Mouse (Mus musculus): ENCODE results near the gene Cope. TPM values are rescaled to one million over a fixed set of nuclear protein-coding genes. Genes with fewer than 3 reads are reported as not detected.
A peak's percentile ranks its signal among the peaks of the same experiment; 100 is the strongest.

The Cope gene
- polyA plus RNA-seq, 1 experiment from 2014 or later = 281 TPM

DNA sequence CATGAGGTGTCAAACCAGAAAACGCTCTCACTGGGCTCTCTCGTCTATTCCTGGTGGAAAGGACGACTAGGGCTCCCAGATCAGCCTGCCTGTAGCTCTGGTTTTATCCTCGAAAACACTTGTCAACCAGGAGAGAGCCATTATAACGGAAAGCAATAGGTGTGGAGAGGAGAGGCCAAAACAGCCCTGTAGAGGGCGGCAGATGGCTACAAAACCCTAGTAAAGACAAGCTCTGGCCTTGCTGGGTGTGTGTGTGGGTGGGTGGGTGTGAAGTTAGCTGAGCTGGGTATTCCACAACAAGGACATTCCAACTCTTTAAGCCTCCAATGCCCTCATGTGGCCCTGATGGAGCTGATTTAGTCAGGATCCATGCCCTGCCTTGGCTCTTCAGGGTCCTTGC, 41.4 kb downstream of the Cope start:
- peak; percentile 73 for DNase-seq (ENCODE audit: low spot score)
- no peak overlapping the region; the same call in 1 of the 2 replicates for H3K9ac ChIP-seq (ENCODE audit: low read length)
- no peak for ATAC-seq (ENCODE audit: insufficient number of reproducible peaks, low FRiP score, low TSS enrichment, low read depth)

DNA sequence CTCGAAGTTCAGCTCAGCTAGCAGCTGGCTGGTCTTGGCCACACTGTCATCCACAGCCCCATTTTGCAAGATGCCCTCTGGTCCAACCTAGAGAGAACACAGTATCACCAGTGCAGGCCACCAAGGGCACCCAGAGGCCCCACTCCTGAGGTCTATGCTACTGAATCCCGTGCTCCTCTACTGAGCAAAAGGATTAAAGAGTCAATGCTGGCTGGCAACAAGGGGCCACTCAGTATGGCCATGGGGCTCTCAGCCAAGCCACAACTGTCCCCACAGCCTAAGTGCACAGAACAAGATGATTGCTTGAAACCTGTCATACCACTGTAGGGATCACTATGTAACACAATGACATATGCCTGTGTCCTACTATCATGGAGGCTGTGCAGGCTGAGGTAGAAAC, 42.0 kb downstream of the Cope start:
- Histone ChIP-seq H3K27me3 (ENCODE audit: control insufficient read depth, insufficient read depth, low read length) (no peaks in the 10 kb centered on the region), H3K27ac (replicated peaks; ENCODE audit: low read depth, low read length) (no peak overlapping the region), H3K9ac (ENCODE audit: low read length) (0 out of 2 replicates have a peak overlapping the region, but pooled peaks have one; percentile 37), H3K36me3 (ENCODE audit: control insufficient read depth, insufficient read depth, low read length) (peaks cover 27% of the 10 kb centered on the region), H3K4me3 (ENCODE audit: low read depth, low read length) (no peak overlapping the region), H3K9me3 (ENCODE audit: control insufficient read depth, low read length) (no peaks in the 10 kb centered on the region), H3K4me1 (ENCODE audit: control insufficient read depth, insufficient read depth, low read length) (peaks cover 22% of the 10 kb centered on the region), H3K4me2 (ENCODE audit: low read depth, severe bottlenecking) (no peak overlapping the region)
- no peak for ATAC-seq (ENCODE audit: insufficient number of reproducible peaks, low FRiP score, low TSS enrichment, low read depth)
- no peak for DNase-seq (ENCODE audit: low spot score)
- WGBS = 88% methylated on average over 2 of the region's 2 CpGs

More for the DNA sequence above, 41.4 kb downstream of the Cope start:
- H3K27me3 ChIP-seq (ENCODE audit: control insufficient read depth, insufficient read depth, low read length) = no peaks in the 10 kb centered on the region
- H3K36me3 ChIP-seq (ENCODE audit: control insufficient read depth, insufficient read depth, low read length) = peaks cover 28% of the 10 kb centered on the region
- H3K4me3 ChIP-seq (ENCODE audit: low read depth, low read length) = no peak overlapping the region
- H3K4me2 ChIP-seq (ENCODE audit: low read depth, severe bottlenecking) = 0 out of 2 replicates have a peak overlapping the region, but pooled peaks have one; percentile 4
- H3K4me1 ChIP-seq (ENCODE audit: control insufficient read depth, insufficient read depth, low read length) = peaks cover 22% of the 10 kb centered on the region
- H3K9me3 ChIP-seq (ENCODE audit: control insufficient read depth, low read length) = no peaks in the 10 kb centered on the region
- peak overlapping the region; percentile 59; the same call in 1 of the 2 replicates for H3K27ac ChIP-seq (replicated peaks; ENCODE audit: low read depth, low read length)
- 48% methylated on average over 6 of the region's 6 CpGs for WGBS

DNA sequence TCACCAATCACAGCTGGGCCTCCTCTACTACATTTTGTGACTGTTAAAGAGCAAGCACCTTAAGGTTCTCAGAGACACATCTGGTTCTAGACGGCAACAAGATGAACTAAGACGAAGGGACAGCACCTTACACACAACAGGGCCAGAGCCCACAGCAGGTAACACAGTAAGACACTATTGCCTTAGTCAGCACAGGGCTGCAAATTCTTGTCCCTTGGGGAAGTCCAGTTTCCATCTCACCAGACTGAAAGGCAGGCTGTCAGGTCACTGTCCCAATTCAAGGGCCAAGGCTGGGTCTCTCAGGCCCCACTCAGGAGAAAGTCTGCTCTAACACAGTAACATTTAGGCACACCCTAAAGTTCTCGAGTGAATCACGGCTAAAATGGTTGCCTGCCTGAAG, 45.1 kb downstream of the Cope start:
- ATAC-seq (ENCODE audit: insufficient number of reproducible peaks, low FRiP score, low TSS enrichment, low read depth) = no peak
- Histone ChIP-seq H3K9ac (ENCODE audit: low read length) (no peak overlapping the region), H3K4me1 (ENCODE audit: control insufficient read depth, insufficient read depth, low read length) (peaks cover 44% of the 10 kb centered on the region), H3K9me3 (ENCODE audit: control insufficient read depth, low read length) (no peaks in the 10 kb centered on the region), H3K27ac (replicated peaks; ENCODE audit: low read depth, low read length) (no peak overlapping the region), H3K4me2 (ENCODE audit: low read depth, severe bottlenecking) (no peak overlapping the region), H3K4me3 (ENCODE audit: low read depth, low read length) (no peak overlapping the region), H3K36me3 (ENCODE audit: control insufficient read depth, insufficient read depth, low read length) (peaks cover 19% of the 10 kb centered on the region), H3K27me3 (ENCODE audit: control insufficient read depth, insufficient read depth, low read length) (no peaks in the 10 kb centered on the region)
- 90% methylated on average over 4 of the region's 4 CpGs for WGBS
- DNase-seq (ENCODE audit: low spot score) = no peak

DNA sequence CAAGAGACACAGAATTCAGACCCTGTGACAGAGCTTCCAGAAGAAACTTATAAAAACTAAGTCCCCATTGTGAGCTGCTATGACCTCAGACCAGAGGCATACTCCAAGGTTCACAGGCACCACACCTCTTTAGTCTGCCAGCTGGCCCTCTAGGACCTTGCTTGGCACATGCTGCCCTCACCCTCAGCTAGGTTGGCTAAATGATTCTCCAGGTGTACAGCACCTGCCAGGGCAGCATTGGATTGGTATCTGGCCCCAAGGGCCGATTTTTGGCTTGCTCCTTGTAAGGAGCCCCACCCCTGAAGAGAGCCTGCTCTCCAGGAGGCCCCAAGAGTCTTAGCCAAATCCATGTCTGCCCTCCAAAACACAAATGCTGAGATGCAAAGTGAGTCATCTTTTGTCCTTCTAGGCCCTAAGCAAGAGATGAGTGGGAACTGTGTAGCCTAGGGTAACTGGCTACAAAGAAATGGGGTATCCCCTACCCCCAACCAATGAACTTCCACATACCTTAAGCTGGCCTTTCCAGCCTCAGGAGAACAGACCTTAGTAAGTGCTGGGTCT, 45.6 kb downstream of the Cope start:
- DNase-seq (ENCODE audit: low spot score) (no peak), ATAC-seq (ENCODE audit: insufficient number of reproducible peaks, low FRiP score, low TSS enrichment, low read depth) (no peak)
- 75% methylated on average over 1 of the region's 1 CpGs for WGBS
- H3K36me3 ChIP-seq (ENCODE audit: control insufficient read depth, insufficient read depth, low read length) = peaks cover 19% of the 10 kb centered on the region
- no peaks in the 10 kb centered on the region for H3K9me3 ChIP-seq (ENCODE audit: control insufficient read depth, low read length)
- no peaks in the 10 kb centered on the region for H3K27me3 ChIP-seq (ENCODE audit: control insufficient read depth, insufficient read depth, low read length)
- H3K27ac ChIP-seq (replicated peaks; ENCODE audit: low read depth, low read length) = no peak overlapping the region
- no peak overlapping the region for H3K4me2 ChIP-seq (ENCODE audit: low read depth, severe bottlenecking)
- H3K4me3 ChIP-seq (ENCODE audit: low read depth, low read length) = no peak overlapping the region
- H3K9ac ChIP-seq (ENCODE audit: low read length) = no peak overlapping the region
- H3K4me1 ChIP-seq (ENCODE audit: control insufficient read depth, insufficient read depth, low read length) = peaks cover 39% of the 10 kb centered on the region

DNA sequence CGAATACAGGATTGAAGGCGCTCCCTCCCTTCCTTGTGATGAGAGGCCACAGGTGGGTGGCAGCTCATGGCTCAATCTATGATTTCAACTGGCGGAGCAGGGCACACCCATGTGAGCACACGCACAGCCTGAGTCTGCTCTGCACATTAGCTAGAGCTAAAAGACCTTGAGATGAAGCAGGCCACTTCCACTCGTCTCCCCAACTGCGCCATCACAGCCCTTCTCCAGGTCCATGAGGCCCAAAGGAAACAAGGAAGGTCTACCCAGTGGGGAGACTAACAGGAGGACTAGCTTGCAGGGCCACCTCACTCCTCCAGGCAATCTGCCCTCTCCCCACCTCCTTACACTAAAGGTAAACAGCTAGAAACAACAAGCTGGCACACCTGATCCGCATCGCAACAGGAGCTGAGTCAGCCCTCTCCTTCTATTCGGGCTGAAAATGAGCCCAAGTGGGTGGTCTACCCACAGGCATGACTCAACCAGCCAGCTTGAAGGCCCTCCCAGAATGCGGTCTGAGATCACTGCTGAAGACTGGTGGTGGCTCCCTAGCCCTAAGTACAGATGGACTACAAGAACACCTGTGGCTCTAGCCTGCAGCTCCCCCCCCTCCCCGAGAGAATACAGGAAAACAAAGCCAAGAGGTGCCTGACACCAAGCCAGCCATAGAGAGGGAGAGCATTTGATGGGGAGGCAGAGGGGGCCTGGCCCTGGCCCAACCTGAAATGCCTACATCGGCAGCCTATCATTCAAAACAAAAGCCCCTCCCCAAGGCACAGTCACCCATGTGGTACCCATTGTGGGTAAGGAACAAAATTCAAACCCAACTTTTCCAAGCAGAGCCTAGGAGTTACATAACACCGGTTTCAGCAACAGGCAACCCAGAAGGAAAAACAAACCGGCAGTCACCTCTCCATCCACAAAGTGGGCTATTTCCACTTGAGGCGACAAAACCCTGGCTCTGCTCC, 49.0 kb downstream of the Cope start:
- Histone ChIP-seq H3K27me3 (ENCODE audit: control insufficient read depth, insufficient read depth, low read length) (no peaks in the 10 kb centered on the region), H3K27ac (replicated peaks; ENCODE audit: low read depth, low read length) (no peak overlapping the region), H3K4me2 (ENCODE audit: low read depth, severe bottlenecking) (peak overlapping the region; percentile 100), H3K36me3 (ENCODE audit: control insufficient read depth, insufficient read depth, low read length) (peaks cover 6% of the 10 kb centered on the region; the same call in 1 of the 2 replicates), H3K4me3 (ENCODE audit: low read depth, low read length) (peak overlapping the region; percentile 95), H3K9ac (ENCODE audit: low read length) (peak overlapping the region; percentile 98), H3K4me1 (ENCODE audit: control insufficient read depth, insufficient read depth, low read length) (peaks cover 23% of the 10 kb centered on the region), H3K9me3 (ENCODE audit: control insufficient read depth, low read length) (no peaks in the 10 kb centered on the region)
- ATAC-seq (ENCODE audit: insufficient number of reproducible peaks, low FRiP score, low TSS enrichment, low read depth) = no peak
- 59% methylated on average over 15 of the region's 15 CpGs for whole genome bisulfite sequencing
- no peak for DNase-seq (ENCODE audit: low spot score)

DNA sequence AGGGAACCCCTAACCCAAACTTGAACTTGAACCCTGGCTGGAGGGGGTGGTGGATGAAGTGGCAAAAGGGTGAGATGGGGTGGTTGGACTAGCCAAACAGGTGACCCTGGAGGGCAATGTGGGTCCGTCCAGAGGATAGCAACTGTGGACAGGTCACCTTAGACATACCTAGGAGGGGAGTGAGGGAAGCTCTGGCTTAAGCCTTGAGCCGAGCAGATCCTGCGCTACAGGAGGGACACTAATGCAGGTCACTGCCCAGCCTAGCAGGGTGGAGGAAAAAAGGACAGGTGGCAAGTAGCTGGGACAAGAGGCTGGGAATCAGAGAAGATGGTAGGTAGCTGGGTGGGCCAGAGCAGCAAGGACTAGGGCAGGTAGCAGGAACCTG, 49.7 kb downstream of the Cope start:
- Histone ChIP-seq H3K4me1 (ENCODE audit: control insufficient read depth, insufficient read depth, low read length) (peaks cover 23% of the 10 kb centered on the region), H3K27me3 (ENCODE audit: control insufficient read depth, insufficient read depth, low read length) (no peaks in the 10 kb centered on the region), H3K4me3 (ENCODE audit: low read depth, low read length) (peak overlapping the region; percentile 95), H3K9me3 (ENCODE audit: control insufficient read depth, low read length) (no peaks in the 10 kb centered on the region), H3K36me3 (ENCODE audit: control insufficient read depth, insufficient read depth, low read length) (peaks cover 6% of the 10 kb centered on the region; the same call in 1 of the 2 replicates), H3K27ac (replicated peaks; ENCODE audit: low read depth, low read length) (no peak overlapping the region), H3K9ac (ENCODE audit: low read length) (peak overlapping the region; percentile 98), H3K4me2 (ENCODE audit: low read depth, severe bottlenecking) (peak overlapping the region; percentile 100)
- 24% methylated on average over 3 of the region's 3 CpGs for WGBS
- DNase-seq (ENCODE audit: low spot score) (no peak), ATAC-seq (ENCODE audit: insufficient number of reproducible peaks, low FRiP score, low TSS enrichment, low read depth) (no peak)

DNA sequence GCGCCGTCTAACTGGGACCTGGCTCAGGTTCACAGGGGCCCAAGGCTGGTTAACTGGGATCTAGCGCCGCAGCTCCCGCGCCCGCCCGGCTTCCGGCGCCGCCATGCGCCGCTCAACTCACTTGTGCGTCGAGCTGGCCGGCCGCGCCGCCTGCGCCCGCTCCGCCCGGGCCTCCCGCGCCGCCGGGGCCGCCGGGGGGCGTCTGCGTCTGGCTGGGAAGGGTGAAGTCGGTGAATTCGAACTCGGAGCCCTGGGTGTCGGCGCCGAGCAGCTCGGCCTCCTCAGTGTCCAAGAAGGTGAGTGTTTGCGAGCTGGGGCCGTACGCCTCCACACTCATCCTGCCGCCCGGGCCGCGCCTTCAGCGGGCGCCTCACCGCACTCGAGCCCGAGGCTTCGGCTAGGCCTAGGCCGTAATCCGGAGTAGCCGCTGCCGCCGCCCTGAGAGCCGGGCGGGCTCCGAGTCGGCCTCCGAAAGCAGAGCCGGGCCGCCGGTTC, 50.4 kb downstream of the Cope start:
- peak; percentile 11 for ATAC-seq (ENCODE audit: insufficient number of reproducible peaks, low FRiP score, low TSS enrichment, low read depth)
- under 1% methylated on average over 64 of the region's 64 CpGs for WGBS
- Histone ChIP-seq H3K9me3 (ENCODE audit: control insufficient read depth, low read length) (no peaks in the 10 kb centered on the region), H3K27ac (replicated peaks; ENCODE audit: low read depth, low read length) (peak overlapping the region; percentile 79), H3K4me3 (ENCODE audit: low read depth, low read length) (peak overlapping the region; percentile 95), H3K4me1 (ENCODE audit: control insufficient read depth, insufficient read depth, low read length) (peaks cover 23% of the 10 kb centered on the region), H3K36me3 (ENCODE audit: control insufficient read depth, insufficient read depth, low read length) (peaks cover 6% of the 10 kb centered on the region; the same call in 1 of the 2 replicates), H3K27me3 (ENCODE audit: control insufficient read depth, insufficient read depth, low read length) (no peaks in the 10 kb centered on the region), H3K9ac (ENCODE audit: low read length) (peak overlapping the region; percentile 98), H3K4me2 (ENCODE audit: low read depth, severe bottlenecking) (peak overlapping the region; percentile 100)
- no peak for DNase-seq (ENCODE audit: low spot score)

DNA sequence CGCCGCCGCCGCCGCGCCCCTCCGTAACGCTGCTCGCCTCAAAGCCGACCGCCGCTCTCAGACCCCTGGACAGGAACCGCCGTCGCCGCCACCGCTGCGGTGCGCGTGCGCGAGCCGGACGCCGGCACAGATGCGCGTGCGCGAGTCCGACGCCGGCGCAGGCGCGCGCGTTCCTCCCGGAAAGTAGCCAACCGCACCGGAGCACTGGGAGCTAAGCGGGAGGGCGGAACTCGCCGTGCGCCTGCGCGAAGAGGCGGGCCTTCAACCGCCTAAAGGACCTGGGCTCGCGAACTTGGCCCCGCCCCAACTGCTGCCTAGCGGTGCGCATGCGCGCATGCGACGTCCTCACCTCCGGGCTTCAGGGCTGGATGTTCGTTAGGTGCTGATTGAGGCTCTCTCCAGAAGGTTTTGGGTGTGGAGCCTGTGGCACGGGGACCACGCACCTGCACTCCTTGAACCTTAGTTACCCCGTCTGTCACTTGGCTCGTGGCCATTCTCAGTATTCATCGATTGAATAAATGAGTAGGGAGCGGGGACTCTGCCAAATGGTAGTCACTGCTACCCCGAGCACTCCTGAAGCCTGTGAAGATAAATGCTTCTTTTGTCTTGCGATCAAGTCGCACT, 51.0 kb downstream of the Cope start, which contains the start of gene Upf1:
Gene Upf1 (minus strand): TSS at position 85 of the 624 bp plus-strand sequence.
- Histone ChIP-seq H3K4me3 (ENCODE audit: low read depth, low read length) (peak within 1 kb of the TSS; percentile 95), H3K4me1 (ENCODE audit: control insufficient read depth, insufficient read depth, low read length) (peaks cover 23% of the 10 kb centered on the region), H3K9ac (ENCODE audit: low read length) (peak within 1 kb of the TSS; percentile 98), H3K9me3 (ENCODE audit: control insufficient read depth, low read length) (no peaks in the 10 kb centered on the region), H3K4me2 (ENCODE audit: low read depth, severe bottlenecking) (peak within 1 kb of the TSS; percentile 100), H3K27me3 (ENCODE audit: control insufficient read depth, insufficient read depth, low read length) (no peaks in the 10 kb centered on the region), H3K36me3 (ENCODE audit: control insufficient read depth, insufficient read depth, low read length) (peaks cover 6% of the 10 kb centered on the region; the same call in 1 of the 2 replicates), H3K27ac (replicated peaks; ENCODE audit: low read depth, low read length) (peak within 1 kb of the TSS; percentile 79)
- DNase-seq (ENCODE audit: low spot score) (peak; percentile 99), ATAC-seq (ENCODE audit: insufficient number of reproducible peaks, low FRiP score, low TSS enrichment, low read depth) (peak; percentile 89)
- under 1% methylated on average over 66 of the region's 69 CpGs for WGBS
